Mouse (Mus musculus): ENCODE results near the gene Cd160. TPM values are rescaled to one million over a fixed set of nuclear protein-coding genes. Genes with fewer than 3 reads are reported as not detected.

Cd160 gene
- total RNA-seq, 1 experiment = 0.36 TPM

GRCm38 (mm10) chr3:96813106-96813505 is 16.0 kb downstream of the Cd160 start:
- Histone ChIP-seq H3K9me3 (ENCODE audit: control insufficient read depth, insufficient read depth, low read depth, low read length) (no peaks in the 10 kb centered on the region), H3K4me1 (ENCODE audit: control insufficient read depth in 2 of 2, insufficient read depth in 2 of 2, low read length in 2 of 2, poor library complexity in 1 of 2) (peaks cover 0 to 20% of the 10 kb centered on the region in 2 experiments; a peak in 2 of 4 replicates), H3K9ac (ENCODE audit: insufficient read depth, low read depth, low read length, poor library complexity, severe bottlenecking) (peak overlapping the region; percentile 35; the same call in 1 of the 2 replicates), H3K4me3 (ENCODE audit: insufficient read depth in 1 of 2, low read depth in 1 of 2, low read length in 2 of 2, poor library complexity in 1 of 2, severe bottlenecking in 1 of 2) (peak overlapping the region in 1 of 2 experiments; percentile 10; a peak in 1 of 4 replicates), H3K27ac (ENCODE audit: insufficient read depth, low read depth, low read length, poor library complexity, severe bottlenecking) (no peak overlapping the region), H3K36me3 (ENCODE audit: control insufficient read depth, insufficient read depth, low read length, poor library complexity, severe bottlenecking) (no peaks in the 10 kb centered on the region)
- TF ChIP-seq HCFC1 (IDR thresholded peaks at IDR 0.05; ENCODE audit: borderline replicate concordance, insufficient read depth, low read length) (no peak), ZNF384 (IDR thresholded peaks at IDR 0.05; ENCODE audit: low read depth, low read length) (no peak), CHD2 (IDR thresholded peaks at IDR 0.05; ENCODE audit: low read depth, low read length) (no peak), ZC3H11A (IDR thresholded peaks at IDR 0.05; ENCODE audit: borderline replicate concordance, low read depth, low read length) (no peak), MAFK (IDR thresholded peaks at IDR 0.05; ENCODE audit: insufficient read depth, low read depth, low read length) (no peak)
- DNase-seq (ENCODE audit: low read depth, low spot score) = no peak
- in situ Hi-C loops (cut with MboI; ENCODE audit: low sequenced_read_pairs in 2 of 2, unreplicated experiment in 2 of 2) = no loop called here

- Histone ChIP-seq H3K9me3 (ENCODE audit: control insufficient read depth, insufficient read depth, low read depth, low read length) (no peaks in the 10 kb centered on the region), H3K27ac (ENCODE audit: insufficient read depth, low read depth, low read length, poor library complexity, severe bottlenecking) (no peak overlapping the region), H3K4me1 (ENCODE audit: control insufficient read depth in 2 of 2, insufficient read depth in 2 of 2, low read length in 2 of 2, poor library complexity in 1 of 2) (peaks cover 0 to 21% of the 10 kb centered on the region in 2 experiments; a peak in 2 of 4 replicates), H3K9ac (ENCODE audit: insufficient read depth, low read depth, low read length, poor library complexity, severe bottlenecking) (no peak overlapping the region), H3K4me3 (ENCODE audit: insufficient read depth in 1 of 2, low read depth in 1 of 2, low read length in 2 of 2, poor library complexity in 1 of 2, severe bottlenecking in 1 of 2) (no peak overlapping the region), H3K36me3 (ENCODE audit: control insufficient read depth, insufficient read depth, low read length, poor library complexity, severe bottlenecking) (no peaks in the 10 kb centered on the region)
- in situ Hi-C loops (cut with MboI; ENCODE audit: low sequenced_read_pairs in 2 of 2, unreplicated experiment in 2 of 2) = no loop called here
- TF ChIP-seq HCFC1 (IDR thresholded peaks at IDR 0.05; ENCODE audit: borderline replicate concordance, insufficient read depth, low read length) (no peak), ZNF384 (IDR thresholded peaks at IDR 0.05; ENCODE audit: low read depth, low read length) (0 out of 2 replicates have a peak, but pooled peaks have one; percentile 29)
- DNase-seq (ENCODE audit: low read depth, low spot score) = peak; percentile 83
Observed at GRCm38 (mm10) chr3:96812395-96813091, 16.6 kb downstream of the Cd160 start.

- no peak overlapping the region for H3K9ac ChIP-seq (ENCODE audit: insufficient read depth, low read depth, low read length, poor library complexity, severe bottlenecking)
- no peak for DNase-seq (ENCODE audit: low read depth, low spot score)
- no peaks in the 10 kb centered on the region for H3K36me3 ChIP-seq (ENCODE audit: control insufficient read depth, insufficient read depth, low read length, poor library complexity, severe bottlenecking)
- in situ Hi-C loops (cut with MboI; ENCODE audit: low sequenced_read_pairs in 2 of 2, unreplicated experiment in 2 of 2) = no loop called here
- H3K27ac ChIP-seq (ENCODE audit: insufficient read depth, low read depth, low read length, poor library complexity, severe bottlenecking) = no peak overlapping the region
- peaks cover 0 to 23% of the 10 kb centered on the region in 2 experiments; a peak in 2 of 4 replicates for H3K4me1 ChIP-seq (ENCODE audit: control insufficient read depth in 2 of 2, insufficient read depth in 2 of 2, low read length in 2 of 2, poor library complexity in 1 of 2)
- H3K4me3 ChIP-seq (ENCODE audit: insufficient read depth in 1 of 2, low read depth in 1 of 2, low read length in 2 of 2, poor library complexity in 1 of 2, severe bottlenecking in 1 of 2) = no peak overlapping the region
- H3K9me3 ChIP-seq (ENCODE audit: control insufficient read depth, insufficient read depth, low read depth, low read length) = no peaks in the 10 kb centered on the region
- no peak for TF ChIP-seq HCFC1 (IDR thresholded peaks at IDR 0.05; ENCODE audit: borderline replicate concordance, insufficient read depth, low read length)
- no peak for TF ChIP-seq CHD2 (IDR thresholded peaks at IDR 0.05; ENCODE audit: low read depth, low read length)
- no peak for TF ChIP-seq MAFK (IDR thresholded peaks at IDR 0.05; ENCODE audit: insufficient read depth, low read depth, low read length)
- TF ChIP-seq ZC3H11A (IDR thresholded peaks at IDR 0.05; ENCODE audit: borderline replicate concordance, low read depth, low read length) = no peak
- TF ChIP-seq ZNF384 (IDR thresholded peaks at IDR 0.05; ENCODE audit: low read depth, low read length) = no peak
Observed at GRCm38 (mm10) chr3:96811232-96811631, 17.9 kb downstream of the Cd160 start.

GRCm38 (mm10) chr3:96808651-96809050 is 20.5 kb downstream of the Cd160 start:
- no peak for DNase-seq (ENCODE audit: low read depth, low spot score)
- in situ Hi-C loops (cut with MboI; ENCODE audit: low sequenced_read_pairs in 2 of 2, unreplicated experiment in 2 of 2) = no loop called here
- no peak overlapping the region for H3K4me3 ChIP-seq (ENCODE audit: insufficient read depth in 1 of 2, low read depth in 1 of 2, low read length in 2 of 2, poor library complexity in 1 of 2, severe bottlenecking in 1 of 2)
- TF ChIP-seq MAFK (IDR thresholded peaks at IDR 0.05; ENCODE audit: insufficient read depth, low read depth, low read length) (no peak), CHD2 (IDR thresholded peaks at IDR 0.05; ENCODE audit: low read depth, low read length) (no peak), ZC3H11A (IDR thresholded peaks at IDR 0.05; ENCODE audit: borderline replicate concordance, low read depth, low read length) (no peak)
- peaks cover 0 to 10% of the 10 kb centered on the region in 2 experiments; a peak in 2 of 4 replicates for H3K4me1 ChIP-seq (ENCODE audit: control insufficient read depth in 2 of 2, insufficient read depth in 2 of 2, low read length in 2 of 2, poor library complexity in 1 of 2)
- no peak overlapping the region for H3K9ac ChIP-seq (ENCODE audit: insufficient read depth, low read depth, low read length, poor library complexity, severe bottlenecking)
- H3K27ac ChIP-seq (ENCODE audit: insufficient read depth, low read depth, low read length, poor library complexity, severe bottlenecking) = peak overlapping the region; percentile 81
- H3K36me3 ChIP-seq (ENCODE audit: control insufficient read depth, insufficient read depth, low read length, poor library complexity, severe bottlenecking) = no peaks in the 10 kb centered on the region
- no peaks in the 10 kb centered on the region for H3K9me3 ChIP-seq (ENCODE audit: control insufficient read depth, insufficient read depth, low read depth, low read length)
